Mouse (Mus musculus) CD4-positive, CD25-positive, alpha-beta regulatory T cell, adult 4 months (primary cell): ENCODE measurements around the gene Fam207a. TPM values are rescaled to one million over a fixed set of nuclear protein-coding genes. Genes with fewer than 3 reads are reported as not detected.
A peak's percentile ranks its signal among the peaks of the same experiment; 100 is the strongest.

Experiments
- ATAC-seq: one replicate; pipeline ENCODE4 v1.8.0; 2017
- polyA plus RNA-seq, 2 experiments: library from polyadenylated mRNA; unstranded; fragments of 100-300 nt; shearing (Covaris generic); gene quantifications; one replicate each; pipeline ENCODE4 v1.2.1; 2017

Gene Fam207a
- polyA plus RNA-seq, 2 experiments from 2014 or later, result 11.8 to 14.3 TPM

DNA sequence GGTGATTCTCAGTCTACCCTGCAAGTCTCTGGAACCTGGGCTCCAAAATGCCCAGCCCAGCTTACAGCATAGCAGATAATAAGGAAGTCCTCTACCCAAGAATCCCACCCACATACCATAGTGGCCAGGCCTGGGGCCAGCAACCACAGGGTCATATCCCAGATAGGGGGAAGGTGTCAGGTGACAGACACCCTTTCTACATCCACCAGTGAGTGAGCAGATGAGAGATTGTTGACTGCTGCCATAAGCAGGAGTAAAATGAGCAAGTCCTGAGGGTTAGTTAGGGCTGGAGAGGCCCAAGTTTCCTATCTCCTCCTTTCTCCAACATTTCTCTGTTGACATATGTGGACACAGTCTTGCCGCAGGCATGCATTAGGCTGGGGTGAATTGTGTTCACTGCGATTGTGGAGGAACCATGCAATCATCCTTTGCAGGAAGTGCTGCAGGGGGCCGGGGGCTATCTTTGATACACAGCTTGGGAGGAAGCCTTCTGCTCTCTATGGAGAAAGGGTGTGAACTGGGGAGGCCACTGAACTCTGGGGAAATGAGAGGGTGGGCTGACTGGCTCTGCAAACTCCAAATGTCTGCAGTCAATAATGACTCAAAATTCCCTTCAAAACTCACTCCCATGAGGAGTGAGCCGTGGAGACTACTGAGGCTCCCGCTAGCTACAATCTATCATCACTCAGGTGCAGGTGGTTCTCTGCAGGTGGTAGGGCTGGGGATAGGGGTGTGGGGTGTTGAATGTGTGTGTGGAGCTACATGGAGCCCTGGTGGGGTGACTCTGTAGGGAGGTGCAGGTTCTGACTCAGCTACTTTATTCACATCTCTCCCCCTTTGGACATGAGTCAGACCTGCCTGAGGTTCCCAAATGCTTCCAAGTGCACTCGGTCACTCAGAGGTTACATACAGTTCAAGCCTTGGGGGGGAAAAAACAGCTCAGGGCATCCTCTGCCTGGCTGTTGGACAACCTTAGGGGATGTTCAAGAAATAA lies 15.7 kb upstream of the Fam207a start:
- no peak for ATAC-seq

DNA sequence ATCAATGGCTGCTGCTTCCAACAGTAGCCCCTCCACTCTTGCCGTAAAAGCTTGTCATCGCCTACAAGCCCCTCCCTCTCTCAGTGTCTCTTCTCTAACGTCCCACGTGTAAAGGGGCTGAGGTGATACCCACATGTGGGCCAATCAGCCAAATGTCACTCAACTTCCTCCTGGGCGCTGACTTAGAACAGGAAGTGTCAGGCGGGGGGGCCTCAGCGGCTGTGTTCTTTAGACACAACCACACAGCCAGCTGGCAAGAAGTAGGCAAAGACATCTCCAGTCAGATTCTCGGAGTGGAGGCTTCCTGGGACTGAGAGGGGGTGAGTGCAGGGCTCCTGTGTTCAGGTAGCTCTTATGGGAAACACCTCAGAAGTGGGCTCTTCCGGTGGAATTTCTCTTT lies 14.6 kb upstream of the Fam207a start, which contains the start of gene Itgb2:
TSS of gene Itgb2 (plus strand) at position 113 of the 400 bp plus-strand sequence.
- peak; percentile 88 for ATAC-seq

DNA sequence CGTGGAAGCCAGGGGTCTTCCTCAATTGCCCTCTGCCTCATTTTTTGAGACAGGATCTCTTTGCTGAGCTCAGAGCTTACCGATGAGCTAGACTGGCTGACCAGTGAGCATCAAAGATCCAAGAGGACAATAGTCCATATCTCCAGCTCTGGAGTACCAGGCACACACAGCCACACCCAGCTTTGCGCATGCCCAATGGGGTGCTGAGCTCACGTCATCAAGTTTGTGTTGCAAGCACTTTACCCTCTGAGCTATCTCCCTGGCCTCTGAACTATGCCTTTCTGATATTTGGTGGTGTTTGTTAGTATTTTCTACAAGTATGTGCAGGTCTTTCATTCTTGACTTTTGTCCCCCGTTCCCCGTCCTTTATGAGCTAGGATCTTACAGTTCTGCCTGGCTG lies 13.0 kb upstream of the Fam207a start:
- no peak for ATAC-seq

DNA sequence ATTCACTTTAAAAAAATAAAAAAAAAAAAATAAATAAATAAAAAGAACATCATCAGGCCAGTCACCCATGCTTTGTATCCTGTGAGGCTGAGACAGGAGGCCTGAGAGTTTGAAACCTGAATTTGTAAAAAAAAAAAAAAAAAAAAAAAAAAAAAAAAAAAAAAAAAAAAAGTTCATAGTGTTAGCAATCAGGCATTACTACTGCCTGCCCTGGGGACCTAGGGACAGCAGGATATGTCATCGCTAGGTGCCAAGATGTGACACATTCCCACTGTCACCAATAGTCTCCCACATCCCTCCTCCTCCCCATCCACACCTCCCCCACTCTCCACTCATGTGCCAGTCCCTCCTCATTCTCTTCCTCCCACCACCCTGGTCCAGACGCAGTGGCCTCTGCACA lies 10.9 kb upstream of the Fam207a start:
- no peak for ATAC-seq

DNA sequence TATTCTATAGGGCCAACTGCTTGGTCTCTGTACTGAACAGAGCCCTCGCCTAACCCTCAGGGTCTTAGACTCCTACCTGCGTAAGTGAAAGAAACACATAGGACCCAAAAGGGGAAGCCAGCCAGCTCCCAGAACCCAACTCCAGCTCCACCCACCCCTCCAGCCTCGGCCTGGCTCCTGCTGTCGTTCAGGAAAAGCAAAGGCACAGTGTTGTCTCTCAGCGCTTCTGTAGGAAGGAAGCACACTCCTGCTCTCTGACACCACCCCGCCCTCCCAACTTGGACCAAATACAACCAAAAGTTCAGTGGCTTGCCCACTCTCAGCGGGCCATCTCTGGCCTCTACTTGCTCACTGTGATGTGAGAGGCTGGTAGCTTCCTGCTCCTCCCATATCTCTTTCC lies 7.7 kb upstream of the Fam207a start:
- no peak for ATAC-seq

DNA sequence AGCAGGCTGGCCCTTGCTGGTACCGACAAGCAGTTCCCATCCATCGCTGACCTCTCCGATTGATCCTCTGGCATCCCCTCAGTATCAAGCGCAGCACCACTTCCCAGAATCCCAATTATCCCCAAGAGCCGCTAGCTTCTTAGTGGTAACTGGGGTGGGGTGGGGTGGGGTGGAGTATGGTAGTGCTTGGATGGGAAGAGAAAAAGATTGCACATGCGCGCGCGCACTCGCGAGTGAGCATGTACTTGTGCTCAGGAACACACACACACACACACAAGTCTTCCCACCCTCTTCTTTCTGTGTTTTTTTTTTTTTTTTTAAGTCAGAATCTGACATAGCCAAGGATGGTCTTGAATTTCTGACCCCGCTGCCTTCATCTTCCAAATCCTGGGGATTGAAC lies 7.2 kb upstream of the Fam207a start:
- ATAC-seq, result no peak

DNA sequence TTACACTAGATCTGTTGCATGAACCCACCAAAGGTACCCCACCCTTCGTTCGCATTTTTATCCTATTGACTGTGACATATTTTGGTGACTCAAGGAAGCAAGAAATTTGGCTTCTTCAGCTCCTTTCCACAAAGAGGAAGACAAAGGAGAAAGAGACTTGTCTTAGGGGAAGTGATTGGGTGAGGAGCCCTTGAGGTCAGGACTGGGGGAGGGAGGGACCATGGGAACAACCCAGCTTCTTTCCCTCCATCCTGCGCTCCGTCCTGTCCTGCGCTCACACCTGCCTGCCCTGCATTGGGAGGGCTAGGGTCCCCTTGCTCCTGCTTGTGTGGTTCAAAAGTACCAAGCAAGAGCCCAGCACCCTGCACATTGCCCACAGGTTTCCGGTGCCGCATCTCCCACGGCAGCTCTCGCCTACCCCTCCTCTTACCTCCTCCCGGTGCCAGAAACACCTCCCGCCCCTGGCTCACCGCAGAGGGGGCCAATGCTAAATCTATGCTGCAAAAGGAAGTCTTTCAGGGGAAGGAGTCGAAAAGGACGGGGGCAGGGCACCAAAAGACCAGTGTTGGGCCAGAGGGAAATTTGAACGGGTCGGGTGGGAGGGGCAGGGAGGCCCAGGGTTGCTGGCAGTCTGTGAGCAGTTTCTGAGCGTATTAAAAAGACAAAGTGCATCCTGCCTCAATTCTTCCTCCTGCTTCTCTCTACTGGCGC lies 6.6 kb upstream of the Fam207a start:
- ATAC-seq, result peak; percentile 75

DNA sequence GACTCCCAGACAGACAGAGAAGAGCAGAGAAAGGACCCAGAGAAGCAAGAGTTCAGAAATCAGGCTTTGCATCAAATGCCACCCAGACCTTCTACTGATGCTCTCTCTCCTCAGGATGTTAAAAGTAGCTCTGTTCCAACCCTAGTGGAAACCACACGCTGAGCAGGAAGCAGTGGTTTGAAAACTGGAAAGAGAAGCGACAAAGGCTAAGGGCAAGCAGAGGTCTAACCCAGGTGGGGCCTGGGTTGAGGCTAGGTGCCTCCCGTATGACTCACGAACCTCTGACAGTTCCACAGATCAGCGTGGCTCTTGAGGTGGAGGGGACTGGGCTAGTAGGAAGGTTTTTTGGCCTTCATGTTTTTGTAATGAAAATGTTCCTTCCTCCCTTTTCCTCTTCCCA lies 4.9 kb upstream of the Fam207a start:
- ATAC-seq, result peak; percentile 53

DNA sequence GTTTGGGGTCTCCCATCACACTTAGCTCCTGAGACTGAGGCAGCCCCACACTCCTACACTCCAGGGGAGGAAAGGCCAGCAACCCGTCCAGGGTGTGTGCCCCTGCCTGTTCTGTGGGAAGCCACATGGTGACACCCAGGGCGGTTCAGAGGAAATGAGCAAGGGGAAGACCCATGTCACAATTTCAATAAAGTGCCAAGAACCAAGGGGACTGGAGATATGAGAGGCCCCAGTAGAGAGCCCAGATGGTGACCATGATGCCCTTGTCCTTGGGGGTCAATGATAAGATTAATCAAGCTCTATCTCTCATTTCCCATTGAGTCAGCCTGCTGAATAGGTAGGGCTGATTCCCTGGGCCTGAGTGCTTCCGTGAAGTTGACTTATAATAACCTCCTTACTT lies 3.6 kb upstream of the Fam207a start:
- no peak for ATAC-seq

DNA sequence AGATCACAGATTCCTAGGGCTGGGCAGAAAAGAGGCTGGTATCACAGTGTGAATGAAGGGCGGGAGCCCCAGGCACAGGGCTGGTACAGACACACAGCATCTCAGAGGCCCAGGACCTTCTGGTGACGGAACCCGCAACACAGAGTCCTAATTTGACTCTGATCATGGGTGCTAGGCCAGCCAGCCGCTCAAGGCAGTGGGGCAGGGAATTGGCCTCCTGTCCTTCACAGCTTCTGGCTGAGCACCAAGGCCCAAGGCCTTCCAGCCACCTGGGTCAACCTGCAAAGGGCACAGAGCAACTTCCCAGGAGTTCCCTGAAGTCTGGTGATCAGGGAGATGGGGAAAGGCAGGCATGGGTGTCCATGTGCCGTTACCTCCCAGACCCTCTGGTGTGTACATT lies 2.2 kb upstream of the Fam207a start:
- ATAC-seq, result no peak

DNA sequence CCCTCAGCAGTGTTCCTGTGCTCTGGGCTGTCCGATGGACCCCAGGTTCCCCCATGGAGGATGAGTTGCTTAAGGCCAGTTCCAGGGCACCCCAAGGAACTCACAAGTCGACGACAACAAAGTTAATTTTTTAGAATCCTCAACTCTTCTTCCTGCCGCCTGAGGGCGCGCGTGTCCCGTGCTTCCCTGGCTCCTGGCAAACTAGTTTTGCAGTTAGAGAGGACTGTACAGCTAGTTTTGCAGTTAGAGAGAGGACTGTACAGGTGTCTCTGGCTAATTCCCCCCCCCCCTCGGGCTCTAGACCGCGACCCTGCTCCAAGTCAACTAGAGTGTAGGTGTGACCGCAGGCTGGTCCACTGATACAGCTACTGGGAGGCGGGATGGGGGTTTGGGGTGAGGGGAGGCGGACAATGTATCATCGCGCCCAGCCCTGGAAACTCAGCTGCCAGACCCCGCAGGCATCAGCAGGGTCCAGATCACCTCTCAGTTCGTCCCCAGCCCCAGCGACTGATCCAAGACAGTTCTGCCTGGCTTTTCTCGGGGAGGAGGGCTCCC lies 1.6 kb upstream of the Fam207a start:
- peak; percentile 20 for ATAC-seq

DNA sequence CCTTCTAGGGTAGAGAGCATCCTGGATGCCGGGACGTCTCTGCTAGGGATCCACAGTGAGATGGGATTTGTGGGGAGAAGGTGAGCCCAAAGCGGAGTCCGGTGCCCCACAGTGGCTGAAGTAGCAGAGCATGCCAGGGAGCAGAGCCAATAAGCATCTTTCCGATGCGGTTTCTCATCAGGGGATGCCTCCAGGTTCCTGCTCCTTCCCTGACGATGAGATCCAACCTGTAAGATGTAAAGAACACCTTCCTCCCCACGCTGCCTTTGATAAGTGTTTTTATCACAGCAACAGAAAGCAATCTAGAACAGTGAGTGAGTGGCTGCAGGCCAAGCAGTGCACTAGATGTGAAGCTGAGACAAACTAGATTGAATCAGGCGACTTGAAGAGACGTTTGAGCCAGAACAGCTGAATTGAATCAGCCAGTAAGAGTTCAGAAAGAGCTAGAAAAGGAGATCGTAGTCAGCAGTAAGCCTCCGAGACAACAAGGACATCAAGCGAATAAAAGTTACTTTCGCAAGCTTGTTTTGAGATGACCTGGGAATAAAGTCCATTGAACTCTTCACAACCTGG lies 880 bp upstream of the Fam207a start:
- ATAC-seq, result no peak

DNA sequence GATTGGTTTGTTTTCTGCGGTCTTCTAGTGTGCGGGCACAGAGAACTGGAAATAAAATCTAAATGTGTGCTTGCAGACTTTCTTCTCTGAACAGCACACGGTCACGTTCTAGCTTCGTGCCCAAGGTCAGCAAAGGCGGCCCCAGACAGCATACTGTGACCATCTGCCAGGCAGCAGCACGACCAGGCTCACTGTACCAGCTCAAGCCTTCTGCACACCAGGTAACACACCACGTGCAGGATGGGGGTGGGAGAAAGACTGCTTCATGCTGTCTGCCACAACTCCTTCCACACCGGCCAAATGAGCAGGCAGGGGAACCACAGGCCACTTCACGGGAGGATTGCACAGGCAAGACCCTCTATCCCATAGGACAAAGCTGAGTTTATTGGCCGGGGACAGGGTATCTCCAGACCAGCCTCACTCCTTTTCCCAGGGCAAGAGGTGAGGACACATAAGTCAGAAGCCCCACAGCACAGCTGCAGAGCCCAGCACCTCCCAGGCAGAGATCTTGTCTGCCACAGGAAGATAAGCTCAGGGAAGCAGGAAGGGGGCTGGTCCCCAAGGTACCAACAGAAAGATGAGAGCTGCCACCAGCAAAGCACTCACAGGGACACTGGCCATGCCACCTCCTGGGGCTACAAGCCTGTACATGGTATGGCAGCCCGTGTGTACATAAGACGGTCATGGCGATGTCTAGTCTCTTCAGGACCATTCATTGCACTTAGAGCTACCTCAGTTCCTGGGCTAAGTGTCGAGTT lies 5.2 kb downstream of the Fam207a start:
- ATAC-seq, result no peak

DNA sequence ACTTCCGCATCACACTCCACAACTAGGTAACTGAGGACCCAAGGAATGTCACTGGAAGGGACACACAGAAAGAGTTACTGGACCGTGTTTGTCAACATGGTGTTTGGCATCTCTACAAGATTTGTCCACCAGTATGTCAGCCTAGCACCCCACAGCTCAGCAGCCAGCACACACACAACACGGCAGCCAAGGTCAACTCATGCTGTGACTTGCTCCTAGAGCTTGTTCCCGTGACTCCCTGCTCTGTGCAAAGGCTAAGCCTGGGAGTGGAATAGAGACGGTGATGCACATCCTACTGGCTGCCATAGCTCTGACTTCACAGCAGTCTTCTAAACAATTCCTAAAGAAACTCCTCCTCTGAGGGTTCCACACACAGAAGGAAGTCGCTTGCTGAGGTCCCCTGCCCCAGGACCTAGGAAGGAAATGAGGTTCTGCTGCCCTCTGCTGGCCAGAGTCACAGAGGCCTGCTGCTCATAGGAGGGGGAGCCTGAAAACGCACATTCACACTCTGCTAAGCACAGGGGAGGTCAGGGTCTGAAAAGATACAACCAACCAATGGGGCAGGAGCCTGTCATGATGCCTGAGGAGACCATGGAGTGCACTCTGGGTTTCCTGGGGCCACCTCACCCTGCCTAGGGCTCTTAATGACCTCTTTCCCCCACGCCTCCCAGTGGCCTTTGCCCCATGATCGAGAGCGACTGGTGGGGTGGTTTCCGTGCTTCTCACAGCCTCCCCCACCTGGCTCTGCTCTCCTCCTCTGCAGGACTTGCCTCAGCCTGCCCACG lies 6.0 kb downstream of the Fam207a start:
- peak; percentile 93 for ATAC-seq

DNA sequence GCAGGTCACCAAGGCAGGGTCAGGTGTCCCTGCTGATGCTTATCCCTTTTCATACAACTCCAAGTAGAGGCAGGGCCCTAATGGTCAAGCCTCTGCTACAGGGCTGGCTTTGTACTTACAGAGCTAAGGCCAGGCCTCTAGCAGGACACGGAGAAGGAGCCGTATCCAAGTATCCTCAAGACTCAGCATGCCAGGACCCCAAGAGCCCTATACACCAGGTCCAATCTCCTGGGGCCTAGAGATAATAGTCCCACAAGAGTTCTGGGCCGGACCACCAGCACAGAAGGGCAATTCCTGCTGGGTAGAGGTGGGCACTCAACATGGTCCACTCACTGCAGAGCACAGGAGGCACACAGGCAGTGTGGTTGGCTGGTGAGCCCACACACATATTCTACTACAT lies 6.8 kb downstream of the Fam207a start:
- no peak for ATAC-seq

DNA sequence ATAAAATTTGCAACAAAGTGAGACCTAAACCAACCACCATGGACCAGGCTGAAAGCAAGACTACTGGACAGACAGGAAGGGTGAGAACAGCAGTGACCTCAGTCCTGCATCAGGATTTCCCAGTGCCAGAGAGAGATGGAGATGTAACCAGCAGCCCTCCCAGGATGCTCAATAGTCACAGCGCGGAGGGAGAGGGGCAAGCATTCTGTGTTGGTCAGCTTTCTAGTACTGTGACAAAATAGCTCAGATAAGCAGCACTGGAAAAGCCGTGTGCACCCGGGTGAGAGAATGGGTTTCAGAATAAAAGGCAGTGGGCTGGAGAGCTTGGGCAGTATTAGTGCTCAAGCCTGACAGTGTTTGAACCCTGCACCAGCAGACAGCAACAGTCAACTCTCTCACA lies 7.8 kb downstream of the Fam207a start:
- ATAC-seq, result no peak

DNA sequence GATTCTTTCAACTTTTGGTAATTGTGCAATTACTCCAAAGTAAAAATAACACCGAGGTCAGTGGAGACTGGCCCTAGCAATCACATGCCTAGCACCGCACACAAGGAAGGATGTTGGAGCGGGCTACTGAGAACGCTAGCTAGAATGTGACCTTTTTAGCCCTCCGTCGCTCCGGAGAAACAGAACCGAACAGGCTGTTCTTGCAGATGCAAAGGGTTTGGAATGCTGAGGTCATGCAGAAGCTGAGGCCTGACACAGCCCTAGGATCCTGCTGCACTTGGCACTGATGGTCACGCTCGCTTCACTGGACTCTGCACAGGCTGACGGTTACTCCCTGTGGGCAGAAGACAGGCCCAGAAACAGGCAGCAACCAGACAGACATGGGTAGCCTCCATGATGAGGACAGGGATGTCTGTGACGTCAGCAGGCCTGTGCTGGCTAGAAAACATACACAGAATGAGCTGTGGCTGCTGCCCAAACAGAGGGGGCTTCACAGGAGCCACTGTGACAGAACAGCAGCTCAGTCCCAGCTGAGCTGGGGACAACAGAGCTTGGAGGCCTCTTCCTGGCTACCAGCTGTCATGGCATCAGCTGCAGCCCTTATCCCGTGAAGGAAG lies 8.5 kb downstream of the Fam207a start:
- no peak for ATAC-seq

DNA sequence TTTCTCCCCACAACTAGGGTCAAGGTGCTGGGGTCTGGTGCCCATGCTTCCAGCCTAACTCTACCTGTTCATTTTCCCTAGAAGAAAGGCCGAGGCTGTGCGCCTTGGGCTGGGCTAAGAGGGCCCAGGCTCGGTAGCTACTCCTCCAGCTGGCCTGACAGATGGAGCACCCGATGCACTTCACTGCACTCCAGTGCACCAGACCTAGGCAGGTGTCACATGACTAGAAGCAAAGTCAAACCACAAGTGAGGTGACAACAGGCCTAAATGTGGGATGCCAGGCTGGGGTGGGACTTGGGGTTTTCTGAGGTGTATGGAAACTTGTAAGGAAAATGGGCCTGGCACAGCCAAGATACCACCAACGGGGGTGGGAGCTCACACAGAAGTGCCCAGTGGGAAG lies 9.1 kb downstream of the Fam207a start:
- ATAC-seq, result no peak

DNA sequence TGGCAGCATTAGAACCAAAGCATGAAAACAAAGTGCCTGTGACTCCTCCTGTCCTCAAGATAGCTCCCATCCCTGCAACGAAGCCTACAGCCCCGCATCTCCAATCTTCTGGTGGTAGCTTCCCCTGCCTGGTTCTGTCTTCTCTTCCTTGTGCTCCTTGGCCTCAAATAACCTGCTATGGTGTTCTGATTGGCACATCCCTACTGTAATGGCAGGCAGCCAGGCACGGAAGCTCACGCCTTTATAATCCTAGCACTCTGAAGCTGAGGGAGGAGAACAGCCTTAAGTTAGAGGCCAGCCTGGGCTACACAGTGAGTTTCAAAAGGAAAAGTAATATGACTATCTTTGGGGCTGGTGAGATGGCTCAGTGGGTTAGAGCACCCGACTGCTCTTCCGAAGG lies 11.4 kb downstream of the Fam207a start:
- ATAC-seq, result no peak

DNA sequence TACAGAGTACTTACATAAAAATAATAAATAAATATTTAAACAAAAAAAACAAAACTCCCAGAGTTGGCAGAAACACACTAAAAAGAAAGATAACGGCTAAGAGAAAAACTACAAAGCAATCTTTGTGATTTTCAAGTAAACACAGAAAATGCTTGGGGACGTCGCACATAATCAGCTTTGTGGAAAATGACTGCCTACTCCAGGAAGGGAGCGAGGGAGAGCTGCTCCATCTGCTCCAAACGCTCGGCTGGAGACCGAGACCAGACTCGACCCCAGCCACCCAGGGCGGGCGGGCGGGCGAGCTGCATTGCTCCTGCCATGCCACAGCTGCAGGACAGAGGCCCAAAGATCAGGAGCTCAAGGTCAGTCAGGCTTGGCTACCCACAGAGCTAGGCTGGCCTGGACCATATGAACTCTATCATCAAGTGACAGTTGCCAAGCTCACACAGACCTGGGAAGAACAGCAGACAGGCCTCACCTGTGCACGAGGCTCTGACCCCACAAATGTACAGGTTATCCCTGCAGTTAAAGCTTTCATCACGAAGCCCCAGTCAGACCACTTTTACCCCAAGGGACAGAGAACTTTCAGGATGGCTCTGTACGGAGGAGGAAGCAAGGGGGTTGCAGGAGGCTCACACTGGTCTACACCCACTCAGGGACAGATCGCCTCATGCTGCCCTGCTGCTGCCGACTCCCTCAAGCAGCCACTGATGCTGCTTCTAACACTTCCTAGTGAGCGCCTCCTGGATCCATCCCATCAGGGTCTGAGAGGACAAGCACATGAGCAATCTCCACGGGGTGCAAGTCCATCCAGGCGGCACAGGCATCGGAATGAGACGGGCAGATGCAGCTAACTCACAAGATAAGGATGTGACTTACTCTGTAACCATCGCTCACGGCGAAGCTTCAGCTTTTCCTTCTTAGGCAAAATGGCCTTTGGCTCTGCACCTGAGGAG lies 12.3 kb downstream of the Fam207a start:
- ATAC-seq, result no peak
